Mouse (Mus musculus) embryonic facial prominence, embryonic 14.5 days (tissue): ENCODE results near the gene Tmem198b. TPM values are rescaled to one million over a fixed set of nuclear protein-coding genes. Genes with fewer than 3 reads are reported as not detected.

Source experiments
- polyA plus RNA-seq: library from polyadenylated mRNA; unstranded; fragments of >200 nt; fragmentation: Nextera tagmentation; extraction: Ambion mirVana; gene quantifications from 2 replicates; pipeline ENCODE4 v1.2.1, GENCODE M21; 2014

Tmem198b gene
- polyA plus RNA-seq, 1 experiment from 2014 or later, result 13.7 TPM

Other genes starting within 250 kb of the Tmem198b start
- 187 and 202 TPM in 2 replicates for gene Pa2g4, start 238.4 kb downstream of the Tmem198b start, polyA plus RNA-seq
- 22.5 and 22.7 TPM in 2 replicates for gene Erbb3, start 214.7 kb downstream of the Tmem198b start, polyA plus RNA-seq
- 1,114 and 1,162 TPM in 2 replicates for gene Rps26, start 177.6 kb downstream of the Tmem198b start, polyA plus RNA-seq
- gene Ikzf4, start 158.4 kb downstream of the Tmem198b start, polyA plus RNA-seq, result 2.2 and 4.0 TPM in 2 replicates
- 11.1 and 14.4 TPM in 2 replicates for gene Suox, start 130.3 kb downstream of the Tmem198b start, polyA plus RNA-seq
- gene Rab5b, start 108.1 kb downstream of the Tmem198b start, polyA plus RNA-seq, result 74.7 and 75.4 TPM in 2 replicates
- gene Pmel, start 100.2 kb downstream of the Tmem198b start, polyA plus RNA-seq, result 14.0 and 14.6 TPM in 2 replicates
- gene Cdk2, start 99.3 kb downstream of the Tmem198b start, polyA plus RNA-seq, result 99.2 and 105 TPM in 2 replicates
- 16.7 and 17.0 TPM in 2 replicates for gene Dgka, start 59.5 kb downstream of the Tmem198b start, polyA plus RNA-seq
- 27.1 and 34.7 TPM in 2 replicates for gene Pym1, start 56.5 kb downstream of the Tmem198b start, polyA plus RNA-seq
- gene Mmp19, start 13.5 kb downstream of the Tmem198b start, polyA plus RNA-seq, result 1.4 and 1.8 TPM in 2 replicates
- gene Dnajc14, start 308 bp downstream of the Tmem198b start, polyA plus RNA-seq, result 42.7 and 47.9 TPM in 2 replicates
- gene Sarnp, start 13.0 kb upstream of the Tmem198b start, polyA plus RNA-seq, result 185 and 194 TPM in 2 replicates
- gene Ormdl2, start 17.3 kb upstream of the Tmem198b start, polyA plus RNA-seq, result 49.0 and 49.5 TPM in 2 replicates
- 4.7 and 5.0 TPM in 2 replicates for gene Gdf11, start 87.3 kb upstream of the Tmem198b start, polyA plus RNA-seq
- gene Cd63, start 96.6 kb upstream of the Tmem198b start, polyA plus RNA-seq, result 916 and 959 TPM in 2 replicates
- 15.5 and 16.0 TPM in 2 replicates for gene Rdh5, start 118.5 kb upstream of the Tmem198b start, polyA plus RNA-seq
- 242 and 248 TPM in 2 replicates for gene Bloc1s1, start 119.7 kb upstream of the Tmem198b start, polyA plus RNA-seq
- 23.5 and 30.2 TPM in 2 replicates for gene Itga7, start 129.4 kb upstream of the Tmem198b start, polyA plus RNA-seq
- not detected in 2 replicates for gene Mettl7b, start 156.6 kb upstream of the Tmem198b start, polyA plus RNA-seq
- gene Olfr9, start 185.1 kb upstream of the Tmem198b start, polyA plus RNA-seq, result not detected in 2 replicates
- not detected in 2 replicates for gene Olfr763, start 206.4 kb upstream of the Tmem198b start, polyA plus RNA-seq
- not detected in 2 replicates for gene Olfr764-ps1, start 235.5 kb upstream of the Tmem198b start, polyA plus RNA-seq
- not detected in 2 replicates for gene Olfr765, start 245.6 kb upstream of the Tmem198b start, polyA plus RNA-seq